Mouse (Mus musculus) 3134 (cell line): ENCODE data around the gene Clca4b.
A peak's percentile ranks its signal among the peaks of the same experiment; 100 is the strongest.
"Not testable (repeated sequence)": the region's sequence is repeated elsewhere in the genome, so short reads cannot be mapped to it uniquely, and the experiment has no call there.

Experiments
- DNase-seq: peaks from one replicate; pipeline ENCODE4 v3.0.0-alpha.2; 2011; ENCODE audit warnings: low spot score; ENCODE audit not compliant: insufficient read length; ENCODE audit errors: extremely low read depth

The Clca4b gene

DNA sequence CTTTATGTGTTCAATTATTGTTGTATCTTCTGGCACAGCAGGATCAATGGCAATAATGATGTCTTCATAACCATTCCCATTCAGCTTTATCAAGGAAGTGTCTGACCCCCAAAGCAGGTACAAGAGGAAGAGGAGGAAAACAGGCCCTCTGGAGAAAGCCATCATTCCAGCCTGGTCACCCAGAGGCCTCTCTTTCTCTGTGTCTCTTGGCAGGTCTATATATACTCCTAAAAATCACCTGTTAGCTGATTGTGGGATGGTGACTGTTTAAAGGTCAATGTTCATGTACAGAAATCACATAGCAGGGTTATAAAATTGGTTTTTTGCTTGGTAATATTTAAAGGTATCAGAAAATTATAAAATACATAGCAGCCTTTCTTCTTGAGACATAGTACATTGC, at the start of gene Clca4b:
Gene Clca4b (minus strand): TSS at position 195 of the 400 bp plus-strand sequence.
- DNase-seq, result no peak

DNA sequence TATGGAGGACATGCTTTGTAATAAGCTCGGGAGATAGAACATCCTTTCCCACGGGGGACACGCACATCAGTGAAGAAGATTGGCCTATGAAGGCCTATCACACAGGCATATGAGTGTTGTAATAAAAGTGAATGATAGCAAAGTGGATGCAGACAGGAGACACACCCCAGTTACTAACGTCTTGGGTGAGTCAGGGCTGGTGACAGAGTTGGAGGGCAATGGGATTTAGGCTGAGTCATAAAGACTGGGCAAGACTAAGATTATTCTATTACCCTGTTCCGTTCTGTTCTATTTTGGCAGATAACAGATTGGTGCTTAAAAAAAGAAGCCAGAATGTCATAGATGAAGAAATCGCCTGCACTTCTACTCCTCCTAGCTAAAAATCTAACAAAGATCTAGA, 48.2 kb upstream of the Clca4b start:
- DNase-seq, result peak; percentile 39

DNA sequence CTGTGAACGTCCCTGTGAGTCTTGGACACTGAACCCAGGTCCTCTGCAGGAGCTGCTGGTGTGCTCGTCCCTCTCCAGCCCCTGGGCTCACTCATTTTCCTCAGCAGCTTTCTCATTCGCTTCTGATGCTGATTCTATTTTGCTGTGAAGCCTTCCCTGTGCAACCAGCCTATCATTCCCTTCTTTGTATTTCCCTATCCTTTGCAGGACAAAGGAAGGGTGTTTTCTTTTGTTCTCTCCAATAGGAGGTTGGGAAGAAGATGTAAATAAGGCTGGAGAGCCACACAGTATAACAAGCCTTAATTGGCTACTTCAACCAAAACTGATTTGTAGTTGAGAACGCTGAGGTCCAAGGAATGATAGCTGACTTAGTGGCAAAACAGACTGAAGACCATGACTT, 45.3 kb upstream of the Clca4b start:
- no peak for DNase-seq

DNA sequence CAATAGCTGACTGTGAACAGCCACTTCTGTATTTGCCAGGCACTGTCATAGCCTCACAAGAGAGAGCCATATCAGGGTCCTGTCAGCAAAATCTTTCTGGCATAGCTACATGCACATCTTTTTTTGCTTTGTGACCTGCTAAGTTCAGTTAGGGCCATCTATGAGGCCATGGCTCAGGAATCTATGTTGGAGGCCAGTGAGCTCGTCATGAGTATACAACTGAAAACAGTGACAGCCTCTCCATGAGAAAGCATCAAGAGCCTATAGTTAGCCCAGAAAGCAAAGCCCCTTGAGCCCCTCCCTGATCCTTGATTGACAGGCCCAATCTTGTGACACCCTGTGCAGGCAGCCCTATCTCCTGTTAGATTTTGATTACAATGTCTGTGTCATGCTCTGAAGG, 43.8 kb upstream of the Clca4b start:
- no peak for DNase-seq

DNA sequence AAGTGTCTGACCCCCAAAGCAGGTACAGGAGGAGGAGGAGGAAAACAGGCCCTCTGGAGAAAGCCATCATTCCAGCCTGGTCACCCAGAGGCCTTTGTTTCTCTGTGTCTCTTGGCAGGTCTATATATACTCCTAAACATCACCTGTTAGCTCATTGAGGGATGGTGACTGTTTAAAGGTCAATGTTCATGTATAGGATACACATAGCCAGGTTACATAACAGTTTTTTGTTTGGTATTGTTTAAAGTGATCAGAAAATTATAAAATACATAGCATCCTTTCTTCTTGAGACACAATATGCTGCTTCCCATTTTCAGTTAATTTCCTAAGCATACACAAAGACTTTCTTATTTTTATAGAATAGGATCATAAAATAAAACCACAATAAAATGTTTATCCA, 42.6 kb upstream of the Clca4b start, which contains the start of gene Clca4a:
Gene Clca4a (minus strand): TSS at position 101 of the 400 bp plus-strand sequence.
- DNase-seq, result no peak

DNA sequence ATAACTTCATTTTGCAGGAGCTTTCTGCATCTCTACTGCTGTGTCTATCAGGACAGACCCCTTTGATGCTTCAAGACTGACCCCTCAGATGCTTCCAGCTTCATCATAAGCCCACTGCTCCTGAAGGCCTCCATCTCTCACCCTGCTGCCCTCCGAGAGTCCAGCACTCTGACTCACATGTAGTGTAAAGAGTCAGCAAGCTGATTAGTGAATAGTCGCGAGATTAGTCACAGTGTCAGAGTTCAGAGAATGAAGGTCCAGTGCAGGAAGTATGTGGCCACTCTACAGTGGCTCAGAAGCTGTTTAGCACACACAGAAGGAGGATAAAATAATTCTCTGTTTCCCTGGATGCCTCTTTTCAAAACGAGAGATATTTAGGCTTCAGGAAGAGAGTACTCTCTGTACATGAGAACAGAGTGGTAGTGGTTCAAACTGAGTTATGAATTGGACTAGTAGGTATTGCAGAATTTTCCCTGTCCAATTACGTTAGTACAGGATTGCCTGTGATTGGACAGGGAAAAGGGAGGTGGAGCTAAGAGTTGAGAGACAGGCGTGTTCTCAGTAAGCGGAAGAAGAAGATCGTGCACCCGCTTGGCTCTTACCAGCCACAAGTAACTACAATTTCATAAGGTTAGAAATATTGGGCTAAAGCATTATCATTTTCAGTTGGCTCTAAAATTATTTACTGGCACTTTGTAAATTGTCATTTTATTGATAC, 39.4 kb upstream of the Clca4b start:
- peak; percentile 40 for DNase-seq

DNA sequence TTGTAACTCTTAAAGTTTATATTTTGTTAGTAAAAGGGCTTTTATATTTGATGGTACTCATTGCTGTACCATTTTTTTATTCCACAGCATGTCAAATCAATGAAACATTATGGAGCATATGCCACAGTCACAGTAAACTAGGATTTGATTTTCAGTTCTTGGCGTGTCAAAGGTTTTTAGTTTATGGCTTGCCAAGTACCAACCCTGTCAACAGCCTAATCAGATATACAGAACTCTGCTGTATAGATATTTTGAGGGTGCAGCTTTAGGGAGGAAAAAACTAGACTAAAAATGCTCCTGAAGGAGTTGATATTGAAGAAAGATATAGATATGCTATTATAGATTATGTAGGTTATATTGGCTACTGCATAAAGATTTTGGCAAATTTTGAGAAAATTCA, 37.4 kb upstream of the Clca4b start:
- no peak for DNase-seq

DNA sequence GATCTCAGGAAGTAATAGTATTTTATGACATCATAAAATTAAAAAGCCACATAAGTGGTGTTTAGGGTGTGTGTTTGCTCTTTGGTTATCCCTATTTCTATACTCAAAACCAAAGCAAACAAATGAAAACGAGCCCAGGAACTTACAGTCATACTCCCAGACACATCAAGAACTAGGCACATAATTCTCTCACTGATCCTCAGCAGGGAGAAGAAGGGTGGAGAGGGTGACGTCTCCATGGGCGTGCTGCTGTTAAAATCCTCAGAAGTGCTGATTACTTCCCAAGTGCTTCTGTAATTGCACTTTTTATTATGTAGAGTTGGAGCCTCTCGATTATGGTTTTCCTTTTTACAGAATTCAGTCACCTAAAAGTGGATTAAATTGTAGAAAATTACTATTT, 33.7 kb upstream of the Clca4b start:
- DNase-seq, result no peak

DNA sequence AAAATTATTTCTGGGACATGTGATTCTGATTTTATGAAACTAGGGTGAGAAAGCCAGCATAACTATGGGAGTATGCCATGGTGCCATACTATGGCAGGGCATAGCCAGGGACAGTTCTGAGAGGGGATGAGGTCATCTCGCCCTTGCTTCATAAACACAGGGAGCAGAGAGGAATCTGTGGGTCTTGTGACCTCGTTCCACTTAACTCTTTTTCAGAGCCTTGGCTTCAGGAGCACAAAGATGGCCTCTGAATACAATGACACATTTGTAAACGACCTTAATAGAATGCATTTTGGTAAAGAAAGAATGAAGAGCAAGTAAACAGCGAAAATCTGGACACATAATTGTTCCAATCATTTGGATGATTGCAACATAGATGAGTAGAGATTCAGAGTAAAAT, 18.5 kb upstream of the Clca4b start:
- DNase-seq, result no peak

DNA sequence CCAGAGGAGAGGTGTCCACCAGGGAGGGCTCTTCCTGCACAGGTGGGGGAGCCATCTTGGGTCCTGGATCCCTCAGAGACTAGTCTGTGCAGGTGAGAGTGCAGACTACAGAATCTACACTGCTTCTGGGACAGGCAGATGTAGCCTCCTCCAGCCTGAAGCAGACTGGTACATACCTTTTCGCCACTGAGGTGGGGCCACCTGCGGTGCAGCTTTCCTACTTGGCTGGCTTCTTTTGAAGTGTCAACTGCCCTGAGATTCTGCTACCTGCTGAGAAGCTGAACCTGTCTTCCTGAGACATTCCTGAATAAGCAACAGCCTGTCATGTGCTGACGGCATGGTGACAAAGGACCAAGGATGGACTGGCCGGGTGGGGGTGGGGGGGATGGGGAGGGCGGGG, 15.0 kb upstream of the Clca4b start:
- not testable (repeated sequence) for DNase-seq

DNA sequence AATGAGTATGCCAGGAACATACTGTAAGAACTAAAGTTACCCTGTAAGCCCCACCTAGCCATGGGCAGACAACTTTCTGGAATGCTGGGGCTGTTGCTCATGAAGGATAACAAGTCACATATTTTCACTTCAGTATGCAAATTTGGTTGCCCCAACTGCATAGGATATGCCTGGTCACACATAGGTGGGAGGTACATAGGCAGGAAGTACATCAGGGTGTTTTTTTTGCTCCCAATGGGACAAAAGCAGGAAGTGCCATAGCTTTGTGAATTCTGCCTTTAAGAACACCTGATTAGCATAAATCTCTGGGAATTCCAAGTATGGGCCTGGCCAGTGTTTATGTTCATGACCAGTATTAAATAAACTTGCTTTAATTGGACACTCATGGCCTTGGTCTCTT, 1.3 kb upstream of the Clca4b start:
- not testable (repeated sequence) for DNase-seq

DNA sequence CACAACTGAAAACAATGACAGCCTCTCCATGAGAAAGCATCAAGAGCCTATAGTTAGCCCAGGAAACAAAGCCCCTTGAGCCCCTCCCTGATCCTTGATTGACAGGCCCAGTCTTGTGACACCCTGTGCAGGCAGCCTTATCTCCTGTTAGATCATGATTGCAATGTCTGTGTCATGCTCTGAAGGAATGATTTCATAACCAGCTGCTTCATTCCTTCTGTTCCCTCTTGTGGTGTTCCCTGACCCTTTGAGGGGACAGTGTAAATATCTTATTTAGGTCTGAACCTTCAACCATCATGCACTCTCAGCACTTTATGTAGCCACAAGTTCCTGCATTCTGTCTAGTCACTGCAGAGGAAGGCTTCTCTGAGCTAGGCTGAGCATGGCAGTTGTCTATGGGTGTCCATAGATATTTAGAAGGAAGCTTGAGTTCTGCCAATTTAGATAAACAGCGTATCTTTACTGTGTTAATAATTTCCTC, 722 bp upstream of the Clca4b start:
- DNase-seq, result no peak

DNA sequence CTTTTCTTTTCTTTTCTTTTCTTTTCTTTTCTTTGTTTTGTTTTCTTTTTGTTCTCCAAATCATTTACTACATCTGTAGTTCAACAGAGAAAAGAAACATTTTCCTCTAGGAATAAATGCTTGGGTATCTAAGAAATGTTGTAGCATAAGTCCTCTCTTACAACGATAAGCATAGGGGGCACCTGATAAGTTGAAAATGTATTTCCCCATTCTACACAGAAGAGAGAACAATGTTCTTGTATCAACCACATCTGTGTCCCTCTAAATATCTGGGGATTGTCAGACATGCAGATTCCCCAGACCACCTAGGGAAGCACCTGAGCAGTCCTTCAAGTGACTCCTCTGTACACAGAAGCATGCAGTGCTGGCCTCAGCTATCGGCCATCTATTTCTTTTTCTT, 18.3 kb downstream of the Clca4b start:
- DNase-seq, result no peak

DNA sequence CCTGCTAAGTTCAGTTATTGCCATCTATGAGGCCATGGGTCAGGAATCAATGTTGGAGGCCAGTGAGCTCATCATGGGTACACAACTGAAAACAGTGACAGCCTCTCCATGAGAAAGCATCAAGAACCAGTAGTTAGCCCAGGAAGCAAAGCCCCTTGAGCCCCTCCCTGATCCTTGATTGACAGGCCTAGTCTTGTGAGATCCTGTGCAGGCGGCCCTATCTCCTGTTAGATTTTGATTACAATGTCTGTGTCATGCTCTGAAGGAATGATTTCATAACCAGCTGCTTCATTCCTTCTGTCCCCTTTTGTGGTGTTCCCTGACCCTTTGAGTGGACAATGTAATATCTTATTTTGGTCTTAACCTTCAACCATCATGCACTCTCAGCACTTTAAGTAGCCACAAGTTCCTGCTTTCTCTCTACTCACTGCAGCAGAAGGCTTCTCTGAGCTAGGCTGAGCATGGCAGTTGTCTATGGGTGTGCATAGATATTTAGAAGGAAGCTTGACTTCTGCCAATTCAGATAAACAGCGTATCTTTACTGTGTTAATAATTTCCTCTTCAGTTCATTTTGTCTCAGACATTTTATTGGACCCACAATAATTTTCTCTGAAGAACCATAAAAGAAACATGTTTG, 35.2 kb downstream of the Clca4b start:
- no peak for DNase-seq

DNA sequence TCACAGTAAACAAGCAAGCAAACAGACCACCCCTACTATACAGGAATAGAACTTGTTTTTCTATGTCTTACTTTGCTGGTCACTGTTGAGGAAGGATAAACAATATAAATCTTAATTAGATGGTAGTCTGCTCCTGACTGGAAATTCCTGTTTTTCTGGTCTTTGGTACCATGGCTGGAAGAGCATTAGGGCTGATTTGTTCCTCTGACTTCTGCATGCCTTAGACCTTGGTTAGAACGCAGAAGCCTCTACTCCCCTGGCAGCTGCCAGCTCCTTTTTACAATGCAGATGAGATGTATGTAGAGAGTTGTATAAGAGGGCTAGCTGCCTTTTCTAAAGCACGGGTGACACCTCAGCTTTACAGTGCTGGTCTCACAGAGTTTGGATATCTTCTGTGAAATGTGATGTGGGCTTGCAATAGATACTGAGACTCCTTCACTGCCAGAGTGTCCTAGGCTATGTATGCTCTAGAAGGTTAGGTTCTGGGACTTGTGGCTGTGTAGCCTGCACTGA, 42.0 kb downstream of the Clca4b start:
- no peak for DNase-seq

DNA sequence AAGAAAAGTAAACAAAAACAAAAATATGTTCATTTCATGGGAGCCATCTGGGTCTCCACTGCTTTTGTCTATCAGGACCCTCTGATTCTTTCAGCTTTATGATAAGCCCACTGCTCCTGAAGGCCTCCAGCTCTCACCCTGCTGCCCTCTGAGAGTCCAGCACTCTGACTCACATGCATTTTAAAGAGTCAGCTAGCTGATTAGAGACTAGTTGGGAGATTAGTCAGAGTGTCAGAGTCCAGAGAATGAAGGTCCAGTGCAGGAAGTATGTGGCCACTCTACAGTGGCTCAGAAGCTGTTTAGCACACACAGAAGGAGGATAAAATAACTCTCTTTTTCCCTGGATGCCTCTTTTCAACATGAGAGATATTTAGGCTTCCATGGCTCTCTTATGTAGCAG, 45.4 kb downstream of the Clca4b start:
- DNase-seq, result peak; percentile 22

DNA sequence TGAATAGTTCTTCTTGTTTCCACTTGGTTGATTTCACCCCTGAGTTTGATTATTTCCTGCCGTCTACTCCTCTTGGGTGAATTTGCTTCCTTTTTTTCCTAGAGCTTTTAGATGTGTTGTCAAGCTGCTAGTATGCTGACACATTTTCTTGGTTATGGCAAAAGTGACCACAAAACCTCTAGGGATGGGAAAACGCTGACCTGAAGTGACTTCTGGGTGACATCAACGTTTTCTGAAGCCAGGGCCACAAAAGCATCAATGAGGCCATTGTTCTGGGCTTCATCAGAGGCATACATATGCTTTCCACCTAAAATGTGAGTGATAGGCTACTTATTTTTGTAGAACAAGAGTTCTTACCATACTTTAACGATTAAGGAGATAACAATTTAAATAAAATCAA, 60.3 kb downstream of the Clca4b start:
- not testable (repeated sequence) for DNase-seq
